Mouse (Mus musculus): ENCODE measurements around the gene Slc11a1. TPM values are rescaled to one million over a fixed set of nuclear protein-coding genes. Genes with fewer than 3 reads are reported as not detected.

The Slc11a1 gene
- polyA plus RNA-seq, 1 experiment, result 48.7 TPM

GRCm38 (mm10) chr1:74385064-74385463, 10.1 kb downstream of the Slc11a1 start:
- Histone ChIP-seq H3K27me3 (ENCODE audit: control insufficient read depth, insufficient read depth, low read length) (no peaks in the 10 kb centered on the region), H3K36me3 (ENCODE audit: control insufficient read depth, insufficient read depth, low read length) (no peaks in the 10 kb centered on the region), H3K4me3 (ENCODE audit: control insufficient read depth, insufficient read depth, low read length) (no peak overlapping the region), H3K4me1 (replicated peaks; ENCODE audit: control insufficient read depth, insufficient read depth, low read length) (peaks cover 20% of the 10 kb centered on the region), H3K27ac (ENCODE audit: control insufficient read depth, insufficient read depth, low read length) (no peak overlapping the region)
- 98% methylated on average over 10 of the region's 10 CpGs for WGBS
- no peak for DNase-seq
- TF ChIP-seq POLR2A (IDR thresholded peaks at IDR 0.05; ENCODE audit: control insufficient read depth, extremely low read depth, insufficient read depth, low read length, poor library complexity) (no peak), CTCF (IDR thresholded peaks at IDR 0.05; ENCODE audit: borderline replicate concordance, control insufficient read depth, extremely low read depth, insufficient read depth, low read length, poor library complexity) (no peak)

GRCm38 (mm10) chr1:74385531-74385930, 10.5 kb downstream of the Slc11a1 start:
- Histone ChIP-seq H3K36me3 (ENCODE audit: control insufficient read depth, insufficient read depth, low read length) (no peaks in the 10 kb centered on the region), H3K27ac (ENCODE audit: control insufficient read depth, insufficient read depth, low read length) (no peak overlapping the region), H3K4me1 (replicated peaks; ENCODE audit: control insufficient read depth, insufficient read depth, low read length) (peaks cover 24% of the 10 kb centered on the region), H3K27me3 (ENCODE audit: control insufficient read depth, insufficient read depth, low read length) (no peaks in the 10 kb centered on the region), H3K4me3 (ENCODE audit: control insufficient read depth, insufficient read depth, low read length) (no peak overlapping the region)
- TF ChIP-seq POLR2A (IDR thresholded peaks at IDR 0.05; ENCODE audit: control insufficient read depth, extremely low read depth, insufficient read depth, low read length, poor library complexity), result no peak
- TF ChIP-seq CTCF (IDR thresholded peaks at IDR 0.05; ENCODE audit: borderline replicate concordance, control insufficient read depth, extremely low read depth, insufficient read depth, low read length, poor library complexity), result no peak
- WGBS, result 91% methylated on average over 8 of the region's 8 CpGs
- no peak for DNase-seq

GRCm38 (mm10) chr1:74386363-74386713, 11.3 kb downstream of the Slc11a1 start:
- H3K4me1 ChIP-seq (replicated peaks; ENCODE audit: control insufficient read depth, insufficient read depth, low read length), result peaks cover 28% of the 10 kb centered on the region
- no peak for TF ChIP-seq POLR2A (IDR thresholded peaks at IDR 0.05; ENCODE audit: control insufficient read depth, extremely low read depth, insufficient read depth, low read length, poor library complexity)
- no peak for TF ChIP-seq CTCF (IDR thresholded peaks at IDR 0.05; ENCODE audit: borderline replicate concordance, control insufficient read depth, extremely low read depth, insufficient read depth, low read length, poor library complexity)
- H3K4me3 ChIP-seq (ENCODE audit: control insufficient read depth, insufficient read depth, low read length), result peak overlapping the region; percentile 76
- no peak for DNase-seq
- no peaks in the 10 kb centered on the region for H3K36me3 ChIP-seq (ENCODE audit: control insufficient read depth, insufficient read depth, low read length)
- H3K27me3 ChIP-seq (ENCODE audit: control insufficient read depth, insufficient read depth, low read length), result no peaks in the 10 kb centered on the region
- H3K27ac ChIP-seq (ENCODE audit: control insufficient read depth, insufficient read depth, low read length), result peak overlapping the region; percentile 86
- 61% methylated on average over 7 of the region's 10 CpGs for WGBS

- peak overlapping the region; percentile 76 for H3K4me3 ChIP-seq (ENCODE audit: control insufficient read depth, insufficient read depth, low read length)
- WGBS, result under 1% methylated on average over 26 of the region's 26 CpGs
- H3K27ac ChIP-seq (ENCODE audit: control insufficient read depth, insufficient read depth, low read length), result peak overlapping the region; percentile 86
- peak; percentile 51; the same call in 1 of the 2 replicates for TF ChIP-seq POLR2A (IDR thresholded peaks at IDR 0.05; ENCODE audit: control insufficient read depth, extremely low read depth, insufficient read depth, low read length, poor library complexity)
- peak; percentile 77; the same call in 1 of the 2 replicates for TF ChIP-seq CTCF (IDR thresholded peaks at IDR 0.05; ENCODE audit: borderline replicate concordance, control insufficient read depth, extremely low read depth, insufficient read depth, low read length, poor library complexity)
- peak; percentile 96 for DNase-seq
- no peaks in the 10 kb centered on the region for H3K27me3 ChIP-seq (ENCODE audit: control insufficient read depth, insufficient read depth, low read length)
- H3K36me3 ChIP-seq (ENCODE audit: control insufficient read depth, insufficient read depth, low read length), result no peaks in the 10 kb centered on the region
- peaks cover 28% of the 10 kb centered on the region for H3K4me1 ChIP-seq (replicated peaks; ENCODE audit: control insufficient read depth, insufficient read depth, low read length)
These were observed 11.9 kb downstream of the Slc11a1 start for GRCm38 (mm10) chr1:74386714-74387385.

GRCm38 (mm10) chr1:74387386-74387988, 12.5 kb downstream of the Slc11a1 start:
- 50% methylated on average over 15 of the region's 15 CpGs for WGBS
- Histone ChIP-seq H3K4me3 (ENCODE audit: control insufficient read depth, insufficient read depth, low read length) (peak overlapping the region; percentile 76), H3K27ac (ENCODE audit: control insufficient read depth, insufficient read depth, low read length) (peak overlapping the region; percentile 86), H3K27me3 (ENCODE audit: control insufficient read depth, insufficient read depth, low read length) (no peaks in the 10 kb centered on the region), H3K36me3 (ENCODE audit: control insufficient read depth, insufficient read depth, low read length) (no peaks in the 10 kb centered on the region), H3K4me1 (replicated peaks; ENCODE audit: control insufficient read depth, insufficient read depth, low read length) (peaks cover 30% of the 10 kb centered on the region)
- no peak for DNase-seq
- TF ChIP-seq POLR2A (IDR thresholded peaks at IDR 0.05; ENCODE audit: control insufficient read depth, extremely low read depth, insufficient read depth, low read length, poor library complexity), result no peak
- TF ChIP-seq CTCF (IDR thresholded peaks at IDR 0.05; ENCODE audit: borderline replicate concordance, control insufficient read depth, extremely low read depth, insufficient read depth, low read length, poor library complexity), result no peak

- no peaks in the 10 kb centered on the region for H3K27me3 ChIP-seq (ENCODE audit: control insufficient read depth, insufficient read depth, low read length)
- 94% methylated on average over 7 of the region's 7 CpGs for WGBS
- H3K4me3 ChIP-seq (ENCODE audit: control insufficient read depth, insufficient read depth, low read length), result no peak overlapping the region
- no peak for TF ChIP-seq CTCF (IDR thresholded peaks at IDR 0.05; ENCODE audit: borderline replicate concordance, control insufficient read depth, extremely low read depth, insufficient read depth, low read length, poor library complexity)
- no peak for DNase-seq
- peaks cover 40% of the 10 kb centered on the region for H3K4me1 ChIP-seq (replicated peaks; ENCODE audit: control insufficient read depth, insufficient read depth, low read length)
- H3K27ac ChIP-seq (ENCODE audit: control insufficient read depth, insufficient read depth, low read length), result no peak overlapping the region
- no peaks in the 10 kb centered on the region for H3K36me3 ChIP-seq (ENCODE audit: control insufficient read depth, insufficient read depth, low read length)
These were observed 13.5 kb downstream of the Slc11a1 start for GRCm38 (mm10) chr1:74388398-74388920.
